Mouse (Mus musculus): ENCODE measurements around the gene Kcnh4.

DNA sequence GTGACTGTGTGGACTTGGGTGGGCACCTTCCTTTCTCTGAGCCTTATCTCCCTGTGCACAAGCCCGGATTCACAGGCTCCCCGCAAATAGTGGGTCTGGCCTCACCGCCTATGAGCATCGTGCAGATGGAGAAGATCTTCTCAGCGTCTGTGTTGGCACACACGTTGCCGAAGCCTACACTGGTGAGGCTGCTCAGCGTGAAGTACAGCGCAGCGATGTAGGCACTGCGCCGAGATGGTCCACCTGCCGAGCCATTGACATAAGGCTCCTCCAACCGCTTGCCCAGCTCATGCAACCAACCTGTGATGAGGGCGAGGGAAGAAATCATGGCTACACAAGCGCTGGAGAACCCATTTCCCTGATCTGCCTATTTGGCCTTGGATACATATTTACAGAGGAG lies 9.6 kb downstream of the Kcnh4 start:
- no peak for TF ChIP-seq CTCF (IDR thresholded peaks at IDR 0.05; ENCODE audit: low read depth, low read length)
- no peak for TF ChIP-seq POLR2A (IDR thresholded peaks at IDR 0.05; ENCODE audit: insufficient read depth, low read length)

Measured in ES-Bruce4 (cell line).